In the genomic region with DNA sequence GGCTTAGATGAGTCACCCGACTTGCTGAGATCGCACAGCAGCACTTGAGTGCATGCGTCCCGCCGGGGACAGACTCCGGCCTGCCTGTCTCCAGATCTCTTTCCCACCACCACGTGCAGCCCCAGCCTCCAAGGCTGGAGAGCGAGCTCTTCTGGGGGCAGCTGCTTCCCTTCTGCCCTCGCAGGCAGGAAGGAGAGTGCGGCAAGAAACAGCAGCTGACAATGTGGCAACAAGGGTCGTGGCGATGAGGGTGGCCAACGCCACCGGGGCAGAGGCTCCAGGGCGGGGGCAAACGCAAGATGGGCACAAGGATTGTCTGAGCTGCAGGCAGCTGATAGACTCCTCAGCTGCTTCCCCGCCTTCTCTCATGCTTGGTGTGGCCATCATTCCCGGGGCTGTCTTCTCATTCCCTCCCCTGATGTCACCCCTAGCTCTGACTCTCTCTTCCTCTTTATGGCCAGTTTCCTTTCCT, we compare ENCODE assay signal across 8 mouse cellular contexts. TPM values are rescaled to one million over a fixed set of nuclear protein-coding genes. Genes with fewer than 3 reads are reported as not detected.
DNase-seq lines count a peak whose midpoint lies in the region; ATAC-seq lines count a peak whose summit lies in the region.

No protein-coding gene starts in this region.

- no peaks in the 10 kb centered on the region for H3K27me3 ChIP-seq in neural tube, embryonic 13.5 days

- no peak overlapping the region; the same call in 1 of the 2 replicates for H3K9ac ChIP-seq in neural tube, embryonic 13.5 days

- no peaks in the 10 kb centered on the region for H3K9me3 ChIP-seq in neural tube, embryonic 13.5 days

- H3K36me3 ChIP-seq in neural tube, embryonic 13.5 days = no peaks in the 10 kb centered on the region

- H3K4me2 ChIP-seq in neural tube, embryonic 13.5 days = no peak overlapping the region

- no peak overlapping the region for H3K4me3 ChIP-seq in neural tube, embryonic 13.5 days

- 72% methylated on average over 18 of the region's 18 CpGs for WGBS in neural tube, embryonic 13.5 days

- peak; percentile 72 for DNase-seq in adrenal gland, postnatal 14 days
- no peak for DNase-seq in adrenal gland, adult 2 months
- peak; percentile 52 for DNase-seq in testis, postnatal 10 days (ENCODE audit: low spot score)
- DNase-seq in testis, postnatal 14 days (ENCODE audit: low spot score) = no peak
- DNase-seq in kidney, postnatal 4 days = peak; percentile 62 to 71
- no peak for DNase-seq in urinary bladder, adult 18-20 months (ENCODE audit: low spot score in 2 of 2)
- DNase-seq in B cell, adult 2 months = no peak

- peaks cover 39% of the 10 kb centered on the region for H3K4me1 ChIP-seq in neural tube, embryonic 13.5 days (replicated peaks)

- no peak for ATAC-seq in neural tube, embryonic 13.5 days (ENCODE audit: low read depth)

- H3K27ac ChIP-seq in neural tube, embryonic 13.5 days (replicated peaks) = peak overlapping the region; percentile 88

RNA-seq across cellular contexts. Expression of a gene that starts 18.4 kb away (rescaled TPM):
- 228 and 248 TPM in 2 replicates for total RNA-seq in adrenal gland, postnatal 14 days (2021)
- 100 to 1,000 TPM; 326 to 471 TPM for total RNA-seq in adrenal gland, adult 2 months (2021)
- 1,307 and 1,375 TPM in 2 replicates for polyA plus RNA-seq in adrenal gland, adult 2 months (2012; rRNA removed)
- 78.5 and 86.5 TPM in 2 replicates for polyA plus RNA-seq in neural tube, embryonic 13.5 days (2015; fragmentation: Nextera tagmentation; extraction: Ambion mirVana)

RNA-seq across cellular contexts. Expression of a gene that starts 21.2 kb away (rescaled TPM):
- 22.9 and 23.9 TPM in 2 replicates for total RNA-seq in adrenal gland, postnatal 14 days (2021)
- 10 to 100 TPM; 19.5 to 19.8 TPM for total RNA-seq in adrenal gland, adult 2 months (2021)
- polyA plus RNA-seq in adrenal gland, adult 2 months (2012; rRNA removed) = 12.5 and 15.6 TPM in 2 replicates
- 23.2 and 26.6 TPM in 2 replicates for polyA plus RNA-seq in neural tube, embryonic 13.5 days (2015; fragmentation: Nextera tagmentation; extraction: Ambion mirVana)

Comparison
In these comparisons a context has a peak if more than half of its experiments do, and no peak if none do; other contexts are left out.
1. DNase-seq: peak in adrenal gland, postnatal 14 days (single experiment), testis, postnatal 10 days (single experiment) and kidney, postnatal 4 days (2 of 2); none in adrenal gland, adult 2 months (single experiment), testis, postnatal 14 days (single experiment), urinary bladder, adult 18-20 months (0 of 2) and B cell, adult 2 months (0 of 2).